Mouse (Mus musculus) cortical plate, adult 2 months (tissue): ENCODE measurements around the gene Gzmm.

Source experiments
- CTCF ChIP-seq: fragments of 200-500 bp; IDR thresholded peaks from 2 replicates; pipeline ENCODE4 v1.5.1; 2011; ENCODE audit warnings: mild to moderate bottlenecking, control low read depth, low read length; ENCODE audit not compliant: insufficient read depth; ENCODE audit errors: extremely low read depth
- POLR2A ChIP-seq: fragments of 200-500 bp; IDR thresholded peaks from 2 replicates; pipeline ENCODE4 v1.6.1; 2011; ENCODE audit warnings: mild to moderate bottlenecking, low read length, control low read depth; ENCODE audit not compliant: insufficient read depth; ENCODE audit errors: extremely low read depth

DNA sequence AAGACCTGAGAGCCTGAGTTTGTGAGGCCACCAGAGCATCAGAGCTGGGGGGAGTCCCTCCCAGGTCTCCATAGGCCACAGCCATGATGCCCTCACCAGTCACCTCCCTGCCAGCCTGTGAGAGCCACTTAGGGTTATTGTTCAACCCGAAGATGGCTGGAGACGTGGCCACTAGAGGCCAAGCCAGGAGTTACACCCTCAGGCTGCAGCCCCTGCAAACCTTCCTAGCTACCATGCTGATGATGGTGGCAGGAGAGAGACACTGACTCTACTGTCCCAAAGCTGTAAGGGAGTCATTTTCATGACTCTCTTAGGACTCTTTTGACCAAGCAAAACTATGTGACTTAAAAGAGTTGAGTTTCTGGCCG, 16.7 kb upstream of the Gzmm start:
- TF ChIP-seq CTCF, result no peak
- TF ChIP-seq POLR2A, result no peak
